Comparison of ENCODE assay signal across 11 mouse cellular contexts in genomic region chr8:22013034-22013707, GRCm38 (mm10). TPM values are rescaled to one million over a fixed set of nuclear protein-coding genes. Genes with fewer than 3 reads are reported as not detected.
DNase-seq lines count a peak whose midpoint lies in the region; ATAC-seq and TF ChIP-seq lines count a peak whose summit lies in the region.
"Had no signal": no experiment of that assay in that cellular context is flagged by ENCODE, and none has a peak within 500 bp of the region (broad histone marks: within the 10 kb centered on the region; RNA-seq: fewer than 3 reads in every experiment).

No protein-coding gene starts in this region.

- peak; percentile 12 for DNase-seq in CD4-positive, CD25-positive, alpha-beta regulatory T cell, adult 2 months (ENCODE audit: low read depth, low spot score)
- no peak for DNase-seq in spleen, adult 2 months (ENCODE audit: low read depth in 1 of 2, low spot score in 2 of 2)
- DNase-seq in spleen, postnatal 14 days (ENCODE audit: low spot score in 2 of 2) = no peak
- DNase-seq in limb, embryonic 10.5 days (ENCODE audit: low spot score) = no peak
- DNase-seq in testis, postnatal 14 days (ENCODE audit: low spot score) = no peak
- no peak for DNase-seq in cerebellum, adult 11 months
- no peak for DNase-seq in hindbrain, embryonic 10.5 days (ENCODE audit: low spot score)
- DNase-seq: left cerebral cortex, postnatal 4 days had no signal

- TF ChIP-seq CTCF in spleen, adult 2 months (IDR thresholded peaks at IDR 0.05; ENCODE audit: extremely low read depth, insufficient read depth, insufficient read length, insufficient replicate concordance) = no peak

- H3K36me3 ChIP-seq in spleen, adult 2 months (ENCODE audit: control insufficient read depth, insufficient read depth, low read length) = no peaks in the 10 kb centered on the region
- H3K36me3 ChIP-seq in limb, embryonic 10.5 days = no peaks in the 10 kb centered on the region
- no peaks in the 10 kb centered on the region for H3K36me3 ChIP-seq in hindbrain, embryonic 10.5 days
- H3K36me3 ChIP-seq: hindbrain, embryonic 15.5 days; midbrain, embryonic 12.5 days had no signal

- H3K27me3 ChIP-seq in spleen, adult 2 months (ENCODE audit: control insufficient read depth, insufficient read depth, low read length) = no peaks in the 10 kb centered on the region
- H3K27me3 ChIP-seq in limb, embryonic 10.5 days (ENCODE audit: low read depth, poor library complexity, severe bottlenecking) = no peaks in the 10 kb centered on the region
- H3K27me3 ChIP-seq in hindbrain, embryonic 10.5 days (ENCODE audit: insufficient read depth, poor library complexity, severe bottlenecking) = no peaks in the 10 kb centered on the region
- H3K27me3 ChIP-seq: hindbrain, embryonic 15.5 days; midbrain, embryonic 12.5 days had no signal

- no peaks in the 10 kb centered on the region for H3K4me1 ChIP-seq in spleen, adult 2 months (ENCODE audit: control insufficient read depth, insufficient read depth, insufficient read length)
- peaks cover 5% of the 10 kb centered on the region for H3K4me1 ChIP-seq in limb, embryonic 10.5 days
- H3K4me1 ChIP-seq in hindbrain, embryonic 10.5 days (replicated peaks) = no peaks in the 10 kb centered on the region
- H3K4me1 ChIP-seq: hindbrain, embryonic 15.5 days; midbrain, embryonic 12.5 days had no signal

- H3K27ac ChIP-seq in spleen, adult 2 months (ENCODE audit: insufficient read depth, low read length) = no peak overlapping the region
- no peak overlapping the region for H3K27ac ChIP-seq in limb, embryonic 10.5 days
- H3K27ac ChIP-seq in hindbrain, embryonic 10.5 days = no peak overlapping the region
- H3K27ac ChIP-seq: hindbrain, embryonic 15.5 days; midbrain, embryonic 12.5 days had no signal

- no peak for ATAC-seq in CD4-positive, CD25-positive, alpha-beta regulatory T cell, adult 4 months

- 78% methylated on average over 24 of the region's 24 CpGs for WGBS in spleen, adult 2 months
- WGBS in limb, embryonic 10.5 days = 74% methylated on average over 24 of the region's 24 CpGs
- 82% methylated on average over 24 of the region's 24 CpGs for WGBS in hindbrain, embryonic 10.5 days

- no peaks in the 10 kb centered on the region for H3K9me3 ChIP-seq in limb, embryonic 10.5 days (replicated peaks)
- no peaks in the 10 kb centered on the region for H3K9me3 ChIP-seq in hindbrain, embryonic 10.5 days
- H3K9me3 ChIP-seq: hindbrain, embryonic 15.5 days; midbrain, embryonic 12.5 days had no signal

- H3K4me3 ChIP-seq in spleen, adult 2 months (ENCODE audit: extremely low read depth, insufficient read depth, insufficient read length) = peak overlapping the region; percentile 49; the same call in 1 of the 2 replicates
- 0 out of 2 replicates have a peak overlapping the region, but pooled peaks have one; percentile 15 for H3K4me3 ChIP-seq in limb, embryonic 10.5 days
- H3K4me3 ChIP-seq in hindbrain, embryonic 10.5 days = no peak overlapping the region
- H3K4me3 ChIP-seq: hindbrain, embryonic 15.5 days; midbrain, embryonic 12.5 days had no signal

- no peak for TF ChIP-seq POLR2A in spleen, adult 2 months (IDR thresholded peaks at IDR 0.05; ENCODE audit: low read depth, low read length)

RNA-seq across cellular contexts. Expression of gene Ccdc70, which starts 43.6 kb away (rescaled TPM):
- not detected for polyA plus RNA-seq in CD4-positive, CD25-positive, alpha-beta regulatory T cell, adult 4 months (2017; shearing (Covaris generic))
- polyA plus RNA-seq in spleen, adult 2 months (2012; rRNA removed) = not detected in 2 replicates
- not detected in 2 replicates for polyA plus RNA-seq in limb, embryonic 10.5 days (2016; fragmentation: Nextera tagmentation; extraction: Ambion mirVana)
- not detected in 2 replicates for polyA plus RNA-seq in hindbrain, embryonic 10.5 days (2016; fragmentation: Nextera tagmentation; extraction: Ambion mirVana)
- polyA plus RNA-seq: hindbrain, embryonic 15.5 days; midbrain, embryonic 12.5 days had no signal

RNA-seq across cellular contexts. Expression of gene Atp7b, which starts 46.9 kb away (rescaled TPM):
- polyA plus RNA-seq in CD4-positive, CD25-positive, alpha-beta regulatory T cell, adult 4 months (2017; shearing (Covaris generic)) = under 1 TPM; 0.09 to 0.36 TPM
- 1.1 TPM in 2 replicates for polyA plus RNA-seq in spleen, adult 2 months (2012; rRNA removed)
- 0.89 and 1.1 TPM in 2 replicates for polyA plus RNA-seq in limb, embryonic 10.5 days (2016; fragmentation: Nextera tagmentation; extraction: Ambion mirVana)
- polyA plus RNA-seq in hindbrain, embryonic 10.5 days (2016; fragmentation: Nextera tagmentation; extraction: Ambion mirVana) = 2.5 TPM in 2 replicates

RNA-seq across cellular contexts. Expression of gene Alg11, which starts 47.4 kb away (rescaled TPM):
- 10 to 100 TPM; 26.9 to 27.5 TPM for polyA plus RNA-seq in CD4-positive, CD25-positive, alpha-beta regulatory T cell, adult 4 months (2017; shearing (Covaris generic))
- polyA plus RNA-seq in spleen, adult 2 months (2012; rRNA removed) = 1.2 and 2.3 TPM in 2 replicates
- 33.4 and 45.6 TPM in 2 replicates for polyA plus RNA-seq in limb, embryonic 10.5 days (2016; fragmentation: Nextera tagmentation; extraction: Ambion mirVana)
- polyA plus RNA-seq in hindbrain, embryonic 10.5 days (2016; fragmentation: Nextera tagmentation; extraction: Ambion mirVana) = 30.3 and 34.4 TPM in 2 replicates

RNA-seq across cellular contexts. Expression of gene Fam90a1a, which starts 54.7 kb away (rescaled TPM):
- polyA plus RNA-seq in CD4-positive, CD25-positive, alpha-beta regulatory T cell, adult 4 months (2017; shearing (Covaris generic)) = not detected
- not detected in 2 replicates for polyA plus RNA-seq in spleen, adult 2 months (2012; rRNA removed)
- polyA plus RNA-seq in limb, embryonic 10.5 days (2016; fragmentation: Nextera tagmentation; extraction: Ambion mirVana) = not detected in 2 replicates
- not detected in 2 replicates for polyA plus RNA-seq in hindbrain, embryonic 10.5 days (2016; fragmentation: Nextera tagmentation; extraction: Ambion mirVana)
- polyA plus RNA-seq: hindbrain, embryonic 15.5 days; midbrain, embryonic 12.5 days had no signal
